Mouse (Mus musculus) stomach, postnatal 0 days (tissue): Measurements from ENCODE around the gene Rrad. TPM values are rescaled to one million over a fixed set of nuclear protein-coding genes. Genes with fewer than 3 reads are reported as not detected.

Experiments
- ATAC-seq: fragments of 200-750 bp; cut with Nextera tagmentation; 2 replicates; pipeline ENCODE4 v1.8.0; 2017; ENCODE audit not compliant: low FRiP score, low TSS enrichment
- DNase-seq: peaks from one replicate; pipeline ENCODE4 v3.0.0-alpha.2; 2016; ENCODE audit warnings: low spot score
- H3K27ac ChIP-seq: fragments of 300-500 bp; sonication (generic); replicated peaks from 2 replicates; pipeline ENCODE4 v1.5.1; 2014; ENCODE audit warnings: mild to moderate bottlenecking, control low read depth
- H3K27me3 ChIP-seq: fragments of 300-500 bp; sonication (generic); 2 replicates; pipeline ENCODE4 v1.6.1; 2014; ENCODE audit warnings: low read length; ENCODE audit not compliant: control insufficient read depth, insufficient read depth
- H3K36me3 ChIP-seq: fragments of 300-500 bp; sonication (generic); 2 replicates; pipeline ENCODE4 v1.6.1; 2014; ENCODE audit warnings: low read length, mixed read lengths; ENCODE audit not compliant: control insufficient read depth, insufficient read depth
- H3K4me1 ChIP-seq: fragments of 300-500 bp; sonication (generic); replicated peaks from 2 replicates; pipeline ENCODE4 v1.6.1; 2014; ENCODE audit warnings: antibody characterized with exemption; ENCODE audit not compliant: control insufficient read depth, insufficient read depth
- H3K4me2 ChIP-seq: fragments of 300-500 bp; sonication (generic); replicated peaks from 2 replicates; pipeline ENCODE4 v1.6.1; 2014; ENCODE audit warnings: low read depth, mild to moderate bottlenecking, control low read depth, moderate library complexity
- H3K4me3 ChIP-seq: fragments of 300-500 bp; sonication (generic); 2 replicates; pipeline ENCODE4 v1.5.1; 2014; ENCODE audit warnings: low read depth, low read length, control low read depth
- H3K9ac ChIP-seq: fragments of 300-500 bp; sonication (generic); 2 replicates; pipeline ENCODE4 v1.6.1; 2014; ENCODE audit warnings: mild to moderate bottlenecking, low read length, control low read depth, mixed read lengths
- H3K9me3 ChIP-seq: fragments of 300-500 bp; sonication (generic); 2 replicates; pipeline ENCODE4 v1.6.1; 2016; ENCODE audit warnings: low read length; ENCODE audit not compliant: control insufficient read depth
- CTCF ChIP-seq: IDR thresholded peaks from 2 replicates; pipeline ENCODE4 v1.5.1; 2016; ENCODE audit warnings: antibody characterized with exemption, low read depth, mild to moderate bottlenecking, moderate library complexity
- EP300 ChIP-seq: optimal IDR thresholded peaks from 2 replicates; pipeline ENCODE3; 2016; ENCODE audit warnings: antibody characterized with exemption
- WGBS: fragments of 180-500 bp; shearing (Covaris S2); extraction: QIAGEN DNeasy Blood & Tissue Kit; methylation state at CpG from one replicate; pipeline ENCODE4 v1.1.7; 2014; 5-methylcytosine and 5-hydroxymethylcytosine counted together
- polyA plus RNA-seq: library from polyadenylated mRNA; unstranded; fragments of >200 nt; fragmentation: Nextera tagmentation; extraction: Ambion mirVana; gene quantifications from 2 replicates; pipeline ENCODE4 v1.2.1, GENCODE M21; 2015

The Rrad gene
- polyA plus RNA-seq, 1 experiment from 2014 or later: 10.3 TPM

- Histone ChIP-seq H3K27me3 (no peaks in the 10 kb centered on the region), H3K4me1 (no peaks in the 10 kb centered on the region), H3K36me3 (no peaks in the 10 kb centered on the region), H3K4me2 (no peak overlapping the region), H3K9me3 (no peaks in the 10 kb centered on the region), H3K4me3 (no peak overlapping the region), H3K9ac (no peak overlapping the region), H3K27ac (no peak overlapping the region)
- WGBS: 48% methylated on average over 1 of the region's 1 CpGs
- TF ChIP-seq EP300: no peak
- TF ChIP-seq CTCF: no peak
- no peak for ATAC-seq
- DNase-seq: no peak
Observed at GRCm38 (mm10) chr8:104584522-104584921, 46.6 kb downstream of the Rrad start.

Other genes with a start within 250 kb of the Rrad start
- gene Cmtm4, start 235.5 kb downstream of the Rrad start, polyA plus RNA-seq: 4.6 and 4.8 TPM in 2 replicates
- gene Dync1li2, start 188.3 kb downstream of the Rrad start, polyA plus RNA-seq: 31.9 and 33.0 TPM in 2 replicates
- 0.18 and 0.33 TPM in 2 replicates for gene Terb1, start 121.4 kb downstream of the Rrad start, polyA plus RNA-seq
- gene Nae1, start 96.7 kb downstream of the Rrad start, polyA plus RNA-seq: 59.2 and 64.1 TPM in 2 replicates
- 1.2 and 1.3 TPM in 2 replicates for gene Car7, start 96.6 kb downstream of the Rrad start, polyA plus RNA-seq
- 5.5 and 6.2 TPM in 2 replicates for gene Pdp2, start 39.9 kb downstream of the Rrad start, polyA plus RNA-seq
- gene Cdh16, start 6.9 kb downstream of the Rrad start, polyA plus RNA-seq: 0.30 TPM in 2 replicates
- 71.2 and 76.1 TPM in 2 replicates for gene Ciao2b, start 10.6 kb upstream of the Rrad start, polyA plus RNA-seq
- 1.4 and 2.0 TPM in 2 replicates for gene Ces2a, start 102.7 kb upstream of the Rrad start, polyA plus RNA-seq
- 20.0 and 23.2 TPM in 2 replicates for gene Ces2b, start 200.2 kb upstream of the Rrad start, polyA plus RNA-seq
- gene Ces2c, start 215.7 kb upstream of the Rrad start, polyA plus RNA-seq: 112 and 113 TPM in 2 replicates